Mouse (Mus musculus): Measurements from ENCODE around the gene Espn. TPM values are rescaled to one million over a fixed set of nuclear protein-coding genes. Genes with fewer than 3 reads are reported as not detected.
A peak's percentile ranks its signal among the peaks of the same experiment; 100 is the strongest.

Espn gene
- polyA plus RNA-seq, 1 experiment, result 0.97 TPM

DNA sequence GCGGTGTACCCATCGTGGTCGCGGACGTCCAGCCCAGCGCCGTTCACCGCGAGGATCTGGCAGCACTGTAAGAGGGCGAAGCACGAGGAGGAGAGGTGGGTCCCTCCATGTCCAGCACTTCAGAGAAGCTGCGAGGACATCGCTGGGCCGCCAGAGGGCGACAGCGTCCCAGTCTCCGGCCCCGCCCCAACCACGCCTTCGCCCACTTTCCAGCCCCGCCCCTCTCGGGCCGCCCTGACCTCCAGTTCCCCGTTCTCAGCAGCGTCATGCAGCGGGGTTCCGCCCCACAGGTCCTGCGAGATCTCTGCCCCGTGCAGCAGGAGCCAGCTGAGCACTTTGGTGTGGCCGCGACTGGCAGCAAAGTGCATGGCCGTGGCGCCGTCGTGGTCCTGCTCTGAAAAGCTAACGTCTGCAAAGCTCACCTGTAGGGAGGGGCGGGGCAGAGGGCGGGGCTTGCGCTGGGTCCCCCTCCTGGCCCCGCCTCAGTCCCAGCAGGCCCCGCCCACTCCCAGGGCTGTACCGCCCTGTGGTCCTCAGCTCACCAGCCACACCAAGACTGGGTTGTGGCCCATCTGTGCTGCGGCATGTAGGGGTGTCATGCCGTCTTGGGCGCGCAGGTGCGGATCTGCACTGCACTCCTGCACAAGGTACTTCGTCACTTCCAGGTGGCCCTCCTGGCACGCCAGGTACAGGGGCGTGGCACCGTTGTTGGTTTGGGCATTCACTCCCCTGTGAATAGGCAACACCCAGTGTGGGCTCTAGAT, 13.5 kb downstream of the Espn start:
- Histone ChIP-seq H3K4me3 (ENCODE audit: insufficient read depth, low read length) (peak overlapping the region; percentile 64), H3K27ac (ENCODE audit: insufficient read depth, low read depth, low read length) (no peak overlapping the region), H3K4me1 (ENCODE audit: control insufficient read depth, insufficient read depth, low read length) (peaks cover 6% of the 10 kb centered on the region; the same call in 1 of the 2 replicates)
- TF ChIP-seq CTCF (IDR thresholded peaks at IDR 0.05; ENCODE audit: low read depth, low read length) (peak; percentile 59), POLR2A (IDR thresholded peaks at IDR 0.05; ENCODE audit: borderline replicate concordance, low read depth, low read length) (no peak)

DNA sequence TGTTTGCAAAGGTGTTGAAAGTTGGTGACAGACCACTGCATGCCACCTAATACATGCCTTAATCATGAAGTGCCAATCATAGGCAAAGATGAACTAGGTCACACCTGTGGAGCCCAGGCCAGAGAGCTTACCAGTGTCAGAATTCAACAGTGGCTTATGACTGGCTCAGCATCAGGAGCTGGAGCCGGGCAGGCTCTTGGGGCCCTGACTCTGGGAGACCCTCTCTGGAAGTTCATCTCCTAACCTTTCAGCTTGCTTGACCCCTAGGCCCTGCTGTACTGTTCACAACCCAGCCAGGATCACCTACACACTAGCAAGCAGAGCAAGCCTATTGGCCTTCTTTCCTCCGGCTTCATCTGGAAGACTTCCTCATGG, 15.3 kb downstream of the Espn start:
- TF ChIP-seq POLR2A (IDR thresholded peaks at IDR 0.05; ENCODE audit: borderline replicate concordance, low read depth, low read length) (no peak), CTCF (IDR thresholded peaks at IDR 0.05; ENCODE audit: low read depth, low read length) (no peak)
- Histone ChIP-seq H3K4me1 (ENCODE audit: control insufficient read depth, insufficient read depth, low read length) (peaks cover 6% of the 10 kb centered on the region; the same call in 1 of the 2 replicates), H3K4me3 (ENCODE audit: insufficient read depth, low read length) (no peak overlapping the region)

DNA sequence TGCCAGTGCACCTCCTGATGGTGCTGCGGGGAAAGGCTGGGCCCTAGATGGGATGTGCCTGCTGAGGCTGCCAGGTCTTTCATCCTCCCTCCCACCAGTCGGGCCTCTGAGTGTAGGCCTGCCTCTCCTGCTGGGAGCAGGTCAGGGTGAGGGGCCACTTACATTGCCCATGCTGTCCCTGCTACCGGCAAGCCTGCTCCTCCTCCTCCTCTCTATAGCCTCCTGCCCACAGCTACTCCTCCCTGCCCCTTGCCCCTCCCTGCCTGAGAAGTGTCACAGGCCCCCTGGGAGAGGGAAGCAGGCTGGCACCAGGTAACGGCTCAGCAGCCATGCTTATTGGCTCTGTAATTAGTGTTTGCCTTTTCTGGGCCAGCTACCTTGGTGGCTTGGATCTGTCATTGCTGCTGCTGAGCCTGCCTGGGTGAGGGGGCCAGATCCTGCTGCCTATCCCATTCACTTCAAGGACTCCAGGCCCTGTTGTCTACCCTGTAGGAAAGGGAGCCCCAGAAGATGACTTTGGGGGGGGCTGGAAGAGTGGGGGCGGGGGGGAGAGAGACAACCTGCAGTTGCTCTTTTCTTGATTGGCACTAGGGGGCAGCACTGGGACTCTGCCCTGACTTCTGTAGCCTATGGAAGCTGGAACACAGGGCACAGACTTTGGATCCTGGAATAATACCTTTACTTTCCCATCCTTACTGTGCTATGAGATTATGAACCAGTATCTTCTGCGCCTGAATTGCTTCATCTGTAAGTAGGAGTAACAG, 15.9 kb downstream of the Espn start:
- no peak overlapping the region for H3K27ac ChIP-seq (ENCODE audit: insufficient read depth, low read depth, low read length)
- peaks cover 6% of the 10 kb centered on the region; the same call in 1 of the 2 replicates for H3K4me1 ChIP-seq (ENCODE audit: control insufficient read depth, insufficient read depth, low read length)
- TF ChIP-seq CTCF (IDR thresholded peaks at IDR 0.05; ENCODE audit: low read depth, low read length) (peak; percentile 56; the same call in 1 of the 2 replicates), POLR2A (IDR thresholded peaks at IDR 0.05; ENCODE audit: borderline replicate concordance, low read depth, low read length) (no peak)
- H3K4me3 ChIP-seq (ENCODE audit: insufficient read depth, low read length), result no peak overlapping the region

More for the DNA sequence above, 15.3 kb downstream of the Espn start:
- no peak overlapping the region for H3K27ac ChIP-seq (ENCODE audit: insufficient read depth, low read depth, low read length)

- no peak overlapping the region for H3K27ac ChIP-seq (ENCODE audit: insufficient read depth, low read depth, low read length)
- H3K4me3 ChIP-seq (ENCODE audit: insufficient read depth, low read length), result no peak overlapping the region
- no peak for TF ChIP-seq POLR2A (IDR thresholded peaks at IDR 0.05; ENCODE audit: borderline replicate concordance, low read depth, low read length)
- TF ChIP-seq CTCF (IDR thresholded peaks at IDR 0.05; ENCODE audit: low read depth, low read length), result no peak
- peaks cover 6% of the 10 kb centered on the region; the same call in 1 of the 2 replicates for H3K4me1 ChIP-seq (ENCODE audit: control insufficient read depth, insufficient read depth, low read length)
Measured at GRCm38 (mm10) chr4:152135363-152135762, 16.8 kb downstream of the Espn start.

DNA sequence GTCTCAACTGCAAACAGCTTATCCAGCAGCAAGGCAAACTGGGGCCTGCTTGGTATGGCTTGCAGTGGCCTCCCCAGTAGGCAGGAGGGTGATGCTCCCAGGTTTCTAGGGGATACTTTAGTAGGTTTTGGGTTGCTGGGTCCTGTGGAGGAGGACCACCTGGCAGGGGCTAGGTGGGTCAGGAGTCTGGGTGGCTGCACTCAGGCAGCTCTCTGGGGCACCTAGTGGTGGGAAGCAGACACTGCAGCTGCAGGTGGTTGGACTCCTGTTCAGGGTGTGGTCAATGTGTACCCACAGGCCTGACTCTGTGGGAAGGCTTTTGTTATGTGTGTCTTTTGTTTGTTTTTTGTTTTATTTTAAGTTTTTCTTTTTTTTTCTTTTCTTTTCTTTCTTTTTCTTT, 17.7 kb downstream of the Espn start:
- Histone ChIP-seq H3K4me1 (ENCODE audit: control insufficient read depth, insufficient read depth, low read length) (peaks cover 6% of the 10 kb centered on the region; the same call in 1 of the 2 replicates), H3K27ac (ENCODE audit: insufficient read depth, low read depth, low read length) (no peak overlapping the region), H3K4me3 (ENCODE audit: insufficient read depth, low read length) (no peak overlapping the region)
- TF ChIP-seq CTCF (IDR thresholded peaks at IDR 0.05; ENCODE audit: low read depth, low read length) (peak; percentile 30; the same call in 1 of the 2 replicates), POLR2A (IDR thresholded peaks at IDR 0.05; ENCODE audit: borderline replicate concordance, low read depth, low read length) (no peak)

GRCm38 (mm10) chr4:152133213-152133612, 19.0 kb downstream of the Espn start:
- H3K4me1 ChIP-seq (ENCODE audit: control insufficient read depth, insufficient read depth, low read length), result 0 out of 2 replicates have a peak, but pooled peaks cover 2% of the 10 kb centered on the region
- no peak for TF ChIP-seq POLR2A (IDR thresholded peaks at IDR 0.05; ENCODE audit: borderline replicate concordance, low read depth, low read length)
- no peak for TF ChIP-seq CTCF (IDR thresholded peaks at IDR 0.05; ENCODE audit: low read depth, low read length)

DNA sequence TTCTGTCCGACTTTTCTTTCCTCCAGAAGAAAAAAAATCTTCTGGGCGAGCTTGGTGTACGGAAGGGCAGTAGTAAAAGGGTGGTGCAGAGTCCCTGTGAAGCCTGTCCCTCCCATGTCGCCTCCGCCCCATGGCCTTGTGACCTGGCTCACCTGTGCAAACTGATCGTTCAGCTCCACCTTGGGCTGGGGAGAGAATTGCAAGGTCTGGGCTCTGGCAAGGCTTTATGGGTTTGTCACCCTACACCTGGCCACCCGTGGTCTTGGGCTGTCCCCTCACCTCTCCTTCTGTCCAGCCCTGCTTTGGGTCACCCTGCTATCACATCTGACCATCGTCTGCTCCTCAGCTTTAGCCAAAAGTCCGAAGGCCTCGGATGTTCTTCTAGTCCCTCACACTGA, 19.4 kb downstream of the Espn start:
- Histone ChIP-seq H3K27ac (ENCODE audit: insufficient read depth, low read depth, low read length) (no peak overlapping the region), H3K4me1 (ENCODE audit: control insufficient read depth, insufficient read depth, low read length) (no peaks in the 10 kb centered on the region), H3K4me3 (ENCODE audit: insufficient read depth, low read length) (no peak overlapping the region)
- TF ChIP-seq POLR2A (IDR thresholded peaks at IDR 0.05; ENCODE audit: borderline replicate concordance, low read depth, low read length) (no peak), CTCF (IDR thresholded peaks at IDR 0.05; ENCODE audit: low read depth, low read length) (no peak)

More at GRCm38 (mm10) chr4:152133213-152133612, 19.0 kb downstream of the Espn start:
- H3K4me3 ChIP-seq (ENCODE audit: insufficient read depth, low read length), result no peak overlapping the region
- no peak overlapping the region for H3K27ac ChIP-seq (ENCODE audit: insufficient read depth, low read depth, low read length)

GRCm38 (mm10) chr4:152131809-152132771, 20.1 kb downstream of the Espn start:
- TF ChIP-seq POLR2A (IDR thresholded peaks at IDR 0.05; ENCODE audit: borderline replicate concordance, low read depth, low read length) (no peak), CTCF (IDR thresholded peaks at IDR 0.05; ENCODE audit: low read depth, low read length) (no peak)
- Histone ChIP-seq H3K4me1 (ENCODE audit: control insufficient read depth, insufficient read depth, low read length) (no peaks in the 10 kb centered on the region), H3K27ac (ENCODE audit: insufficient read depth, low read depth, low read length) (no peak overlapping the region), H3K4me3 (ENCODE audit: insufficient read depth, low read length) (no peak overlapping the region)

All from bone marrow macrophage, adult 2 months (primary cell).